Mouse (Mus musculus) testis, postnatal 10 days (tissue): ENCODE measurements around the gene Nol12.

Experiments used
- DNase-seq: peaks from one replicate; pipeline ENCODE4 v3.0.0; 2021; ENCODE audit warnings: low spot score

Gene Nol12

GRCm38 (mm10) chr15:78992925-78993324, 58.2 kb downstream of the Nol12 start:
- no peak for DNase-seq
